Mouse (Mus musculus) small intestine, adult 2 months (tissue): ENCODE results near the gene Htra2. TPM values are rescaled to one million over a fixed set of nuclear protein-coding genes. Genes with fewer than 3 reads are reported as not detected.
A peak's percentile ranks its signal among the peaks of the same experiment; 100 is the strongest.

ENCODE experiments used
- H3K27ac ChIP-seq: fragments of 200-500 bp; 2 replicates; pipeline ENCODE4 v1.5.1; 2012; ENCODE audit warnings: low read depth, low read length, control low read depth, inconsistent platforms; ENCODE audit not compliant: insufficient read depth
- H3K27me3 ChIP-seq: fragments of 200-500 bp; 2 replicates; pipeline ENCODE4 v1.6.1; 2012; ENCODE audit warnings: mild to moderate bottlenecking, moderate library complexity, low read length, inconsistent platforms; ENCODE audit not compliant: control insufficient read depth, insufficient read depth
- H3K36me3 ChIP-seq: fragments of 200-500 bp; 2 replicates; pipeline ENCODE4 v1.6.1; 2012; ENCODE audit warnings: mild to moderate bottlenecking, low read length, control low read depth, inconsistent platforms; ENCODE audit not compliant: control insufficient read depth, insufficient read depth
- H3K4me1 ChIP-seq: fragments of 200-500 bp; 2 replicates; pipeline ENCODE4 v1.6.1; 2012; ENCODE audit warnings: low read length, inconsistent platforms, mixed read lengths; ENCODE audit not compliant: control insufficient read depth, insufficient read depth, insufficient read length
- H3K4me3 ChIP-seq: fragments of 200-500 bp; 2 replicates; pipeline ENCODE4 v1.5.1; 2012; ENCODE audit warnings: low read depth, mild to moderate bottlenecking, control low read depth, inconsistent platforms, low read length, moderate library complexity
- CTCF ChIP-seq: fragments of 200-500 bp; IDR thresholded peaks from 2 replicates; pipeline ENCODE4 v1.5.1; 2012; ENCODE audit warnings: low read depth, mild to moderate bottlenecking, control low read depth, inconsistent platforms, low read length, moderate library complexity, mixed read lengths; ENCODE audit not compliant: insufficient replicate concordance, insufficient read length; ENCODE audit errors: extremely low read depth
- POLR2A ChIP-seq: fragments of 200-500 bp; IDR thresholded peaks from 2 replicates; pipeline ENCODE4 v1.6.1; 2012; ENCODE audit warnings: low read depth, mild to moderate bottlenecking, control low read depth, inconsistent platforms, low read length, moderate library complexity
- WGBS: fragments of 180-500 bp; shearing (Covaris S2); methylation state at CpG from one replicate; pipeline ENCODE4 v1.1.7; 2018; 5-methylcytosine and 5-hydroxymethylcytosine counted together
- polyA plus RNA-seq: library from polyadenylated mRNA; depleted of rRNA; stranded (reverse); fragments of >200 nt; gene quantifications from 2 replicates; pipeline ENCODE4 v1.2.3, GENCODE M21; 2012

The Htra2 gene
- polyA plus RNA-seq, 1 experiment: 24.3 TPM

- Histone ChIP-seq H3K4me3 (no peak overlapping the region), H3K4me1 (peaks cover 8% of the 10 kb centered on the region; the same call in 1 of the 2 replicates), H3K27me3 (no peaks in the 10 kb centered on the region), H3K27ac (no peak overlapping the region), H3K36me3 (no peaks in the 10 kb centered on the region)
- TF ChIP-seq POLR2A (no peak), CTCF (no peak)
- 64% methylated on average over 9 of the region's 9 CpGs for WGBS
Measured at GRCm38 (mm10) chr6:83044742-83045141, 10.3 kb downstream of the Htra2 start.

GRCm38 (mm10) chr6:83043993-83044392 is 11.1 kb downstream of the Htra2 start:
- Histone ChIP-seq H3K27me3 (no peaks in the 10 kb centered on the region), H3K27ac (no peak overlapping the region), H3K4me1 (peaks cover 8% of the 10 kb centered on the region; the same call in 1 of the 2 replicates), H3K36me3 (no peaks in the 10 kb centered on the region), H3K4me3 (no peak overlapping the region)
- 92% methylated on average over 5 of the region's 5 CpGs for WGBS
- TF ChIP-seq POLR2A (no peak), CTCF (no peak)

- Histone ChIP-seq H3K36me3 (no peaks in the 10 kb centered on the region), H3K4me3 (no peak overlapping the region), H3K27ac (no peak overlapping the region), H3K27me3 (no peaks in the 10 kb centered on the region), H3K4me1 (peaks cover 11% of the 10 kb centered on the region)
- TF ChIP-seq POLR2A (no peak), CTCF (no peak)
- 79% methylated on average over 6 of the region's 6 CpGs for WGBS
Measured at GRCm38 (mm10) chr6:83043561-83043960, 11.5 kb downstream of the Htra2 start.

GRCm38 (mm10) chr6:83040601-83041000 is 14.5 kb downstream of the Htra2 start:
- H3K4me3 ChIP-seq: no peak overlapping the region
- H3K27me3 ChIP-seq: no peaks in the 10 kb centered on the region
- WGBS: 86% methylated on average over 5 of the region's 5 CpGs
- no peak for TF ChIP-seq POLR2A
- no peak for TF ChIP-seq CTCF
- no peaks in the 10 kb centered on the region for H3K36me3 ChIP-seq
- peaks cover 7% of the 10 kb centered on the region for H3K4me1 ChIP-seq
- no peak overlapping the region for H3K27ac ChIP-seq

- H3K4me3 ChIP-seq: peak overlapping the region; percentile 47
- peaks cover 11% of the 10 kb centered on the region for H3K4me1 ChIP-seq
- TF ChIP-seq POLR2A (no peak; the same call in 1 of the 2 replicates), CTCF (no peak)
- H3K27me3 ChIP-seq: no peaks in the 10 kb centered on the region
- 10% methylated on average over 24 of the region's 24 CpGs for WGBS
- no peak overlapping the region for H3K27ac ChIP-seq
- H3K36me3 ChIP-seq: no peaks in the 10 kb centered on the region
Measured at GRCm38 (mm10) chr6:83038496-83039012, 16.5 kb downstream of the Htra2 start.

- WGBS: 86% methylated on average over 8 of the region's 8 CpGs
Measured at GRCm38 (mm10) chr6:83037188-83037587, 17.9 kb downstream of the Htra2 start.

GRCm38 (mm10) chr6:83034463-83035055 is 20.5 kb downstream of the Htra2 start:
- TF ChIP-seq CTCF (no peak), POLR2A (no peak)
- Histone ChIP-seq H3K4me3 (peak overlapping the region; percentile 95), H3K27me3 (no peaks in the 10 kb centered on the region), H3K36me3 (peaks cover 6% of the 10 kb centered on the region; the same call in 1 of the 2 replicates), H3K4me1 (peaks cover 14% of the 10 kb centered on the region), H3K27ac (no peak overlapping the region)
- WGBS: 73% methylated on average over 5 of the region's 5 CpGs

More at GRCm38 (mm10) chr6:83037188-83037587, 17.9 kb downstream of the Htra2 start:
- no peak overlapping the region for H3K4me3 ChIP-seq
- peaks cover 12% of the 10 kb centered on the region for H3K4me1 ChIP-seq
- H3K27me3 ChIP-seq: no peaks in the 10 kb centered on the region
- no peak overlapping the region for H3K27ac ChIP-seq
- TF ChIP-seq POLR2A: no peak
- no peak for TF ChIP-seq CTCF
- H3K36me3 ChIP-seq: no peaks in the 10 kb centered on the region
